Mouse (Mus musculus) adrenal gland, postnatal 36 days (tissue): ENCODE measurements around the gene Dlg1. TPM values are rescaled to one million over a fixed set of nuclear protein-coding genes. Genes with fewer than 3 reads are reported as not detected.
"Not testable (repeated sequence)": the region's sequence is repeated elsewhere in the genome, so short reads cannot be mapped to it uniquely, and the experiment has no call there.

Source experiments
- DNase-seq, 2 experiments: peaks; one replicate each; pipeline ENCODE4 v3.0.0; 2021; ENCODE audit warnings: mixed read lengths in 1 of 2
- total RNA-seq, 2 experiments: library from RNA; stranded (reverse); gene quantifications; 2 replicates each; pipeline ENCODE4 v1.2.3; 2021

The Dlg1 gene
- total RNA-seq, 2 experiments from 2014 or later, result 88.5 to 105 TPM

DNA sequence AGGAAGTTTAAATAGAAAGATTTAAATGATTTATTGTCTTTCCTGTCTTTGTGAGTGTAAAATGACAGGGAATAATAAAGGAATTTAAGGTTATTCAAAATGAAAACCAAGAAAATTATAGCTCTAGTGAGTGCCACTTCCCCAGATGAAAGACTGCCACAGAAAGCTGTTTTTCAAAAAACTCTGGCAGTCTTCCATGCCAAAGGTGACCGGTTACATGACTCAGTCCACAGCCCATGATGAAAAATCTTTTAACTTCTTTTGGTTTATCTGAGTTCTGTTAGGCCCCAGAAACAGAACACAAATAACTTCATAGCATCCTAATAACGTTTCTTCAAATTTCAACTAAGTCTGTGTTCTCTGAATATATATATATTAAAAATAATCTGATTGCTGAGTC lies 7.7 kb upstream of the Dlg1 start:
- peak; percentile 43 to 62 for DNase-seq

DNA sequence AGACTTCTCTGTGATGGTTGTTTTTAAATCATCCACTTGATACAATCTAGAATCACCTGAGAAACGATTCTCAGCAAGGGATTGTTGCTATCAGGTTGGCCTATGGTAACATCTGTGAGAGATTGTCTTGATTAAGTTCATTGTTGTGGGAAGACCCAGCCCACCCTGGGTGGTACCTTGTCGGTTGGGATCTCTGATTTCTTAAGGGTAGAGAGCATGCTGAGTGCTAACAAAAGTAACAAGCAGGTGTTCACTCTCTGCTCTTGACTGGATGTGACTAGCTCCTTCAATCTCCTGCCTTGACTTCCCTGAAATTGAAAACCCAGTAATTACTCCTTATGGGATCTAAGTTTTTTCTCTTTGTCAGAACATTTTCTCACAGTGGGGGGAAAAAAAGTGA lies 5.7 kb upstream of the Dlg1 start:
- DNase-seq, result no peak

DNA sequence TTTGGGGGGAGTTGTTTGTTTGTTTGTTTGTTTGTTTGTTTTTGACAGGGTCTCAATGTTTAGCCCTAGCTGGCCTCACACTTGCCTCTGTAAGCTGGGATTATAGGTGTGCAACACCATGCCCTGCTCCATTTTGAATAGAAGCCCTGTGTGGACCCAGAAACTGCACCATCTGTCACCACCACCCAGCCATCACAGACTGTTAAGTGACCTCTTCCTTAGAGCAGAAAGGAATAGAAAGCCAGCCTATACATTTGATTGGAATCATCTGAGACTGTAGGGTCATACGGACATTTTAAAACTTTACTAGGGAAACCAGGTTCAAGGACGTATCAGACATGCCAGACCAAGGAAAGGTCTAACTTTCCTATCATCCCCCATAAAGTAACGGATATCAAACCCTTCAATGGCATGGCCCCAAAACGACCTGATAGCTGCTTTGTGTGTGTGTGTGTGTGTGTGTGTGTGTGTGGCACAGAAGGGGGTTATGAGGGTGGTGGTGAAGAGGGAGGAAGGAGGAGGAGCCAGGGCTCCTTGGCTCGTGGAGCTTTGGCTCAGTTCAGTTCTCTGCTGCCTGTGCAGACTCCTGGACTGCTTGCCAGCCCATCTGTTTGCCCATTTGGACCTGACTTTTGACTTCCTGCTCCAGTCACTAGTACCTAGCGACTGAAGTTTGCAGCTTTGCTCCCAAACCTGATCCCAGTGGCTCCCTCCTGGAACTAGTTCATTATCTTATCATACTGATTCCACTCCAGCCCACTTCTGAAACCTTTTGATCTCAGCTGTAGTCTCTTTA lies 4.5 kb upstream of the Dlg1 start:
- no peak for DNase-seq

DNA sequence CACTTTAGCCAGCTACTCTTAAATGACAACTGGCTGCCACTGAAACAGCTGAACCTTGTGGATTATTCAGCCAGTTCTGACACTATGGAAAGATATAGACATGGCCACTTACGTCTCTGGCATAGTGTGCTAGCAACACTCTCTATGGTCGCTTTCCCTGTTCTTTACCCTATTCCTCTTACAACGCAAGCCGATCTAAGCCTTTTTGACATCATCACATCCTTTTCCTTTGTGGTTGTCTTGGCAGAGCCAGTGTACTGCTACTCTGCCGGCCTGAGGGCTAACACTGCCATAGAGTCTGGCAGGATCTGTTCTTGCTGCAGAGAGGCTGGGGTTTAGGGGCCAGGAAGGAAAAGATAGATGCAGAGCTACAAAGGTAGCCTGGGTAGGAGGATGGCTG lies 3.8 kb upstream of the Dlg1 start:
- DNase-seq, result no peak

DNA sequence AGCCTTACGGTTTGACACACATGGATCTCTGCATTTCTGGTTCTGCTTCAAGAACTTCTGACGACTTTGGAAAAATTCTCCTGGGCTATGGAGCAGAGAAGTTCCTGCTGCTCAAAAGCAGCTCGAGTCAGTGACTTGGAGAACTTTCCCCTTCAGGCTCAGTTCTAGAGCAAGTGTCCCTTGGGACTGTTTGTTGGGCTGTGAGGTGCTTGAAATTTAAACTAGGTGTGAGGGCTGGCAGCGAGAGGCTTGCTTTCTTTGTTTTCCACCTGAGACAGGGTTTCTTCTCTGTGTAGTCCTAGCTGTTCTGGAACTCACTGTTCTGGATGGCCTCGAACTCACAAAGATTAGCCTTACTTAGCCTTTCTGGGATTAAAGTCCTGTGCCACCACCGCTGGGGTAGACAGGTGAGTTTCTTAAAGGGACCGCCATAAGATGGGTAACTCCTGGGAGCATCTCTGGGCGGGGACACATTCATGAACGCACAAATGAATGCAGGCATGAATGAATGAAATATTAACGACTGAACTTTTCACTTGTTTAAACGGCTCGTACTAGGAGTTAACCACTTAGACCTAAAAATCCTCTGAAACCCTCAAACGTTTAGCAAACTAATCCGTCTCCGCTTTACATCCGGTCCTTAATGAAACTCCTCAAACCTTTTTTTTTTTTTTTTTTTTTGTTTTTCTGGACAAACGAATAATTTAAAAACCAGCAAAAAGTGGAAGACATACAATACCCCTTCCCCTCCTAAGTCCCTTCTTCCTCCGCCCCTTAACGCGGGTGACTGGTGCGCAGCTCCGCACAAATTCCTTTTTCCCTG lies 476 bp upstream of the Dlg1 start:
- DNase-seq, result no peak

DNA sequence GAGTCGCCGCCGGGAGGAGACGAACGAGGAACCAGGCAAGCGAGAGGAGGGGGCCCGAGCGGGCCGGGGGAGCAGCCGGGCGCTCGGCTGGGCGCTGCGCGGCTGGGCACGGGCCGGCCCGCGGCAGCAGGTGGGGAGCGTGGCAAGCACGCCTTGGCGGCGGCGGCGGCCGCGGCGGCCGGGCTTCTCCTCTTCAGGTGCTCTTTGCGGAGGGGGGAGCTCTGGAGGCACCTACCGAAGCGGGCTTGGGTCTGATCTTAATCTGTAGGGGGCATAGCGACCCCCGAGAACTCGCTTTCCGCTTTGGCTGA lies 999 bp downstream of the Dlg1 start:
- DNase-seq, result no peak

DNA sequence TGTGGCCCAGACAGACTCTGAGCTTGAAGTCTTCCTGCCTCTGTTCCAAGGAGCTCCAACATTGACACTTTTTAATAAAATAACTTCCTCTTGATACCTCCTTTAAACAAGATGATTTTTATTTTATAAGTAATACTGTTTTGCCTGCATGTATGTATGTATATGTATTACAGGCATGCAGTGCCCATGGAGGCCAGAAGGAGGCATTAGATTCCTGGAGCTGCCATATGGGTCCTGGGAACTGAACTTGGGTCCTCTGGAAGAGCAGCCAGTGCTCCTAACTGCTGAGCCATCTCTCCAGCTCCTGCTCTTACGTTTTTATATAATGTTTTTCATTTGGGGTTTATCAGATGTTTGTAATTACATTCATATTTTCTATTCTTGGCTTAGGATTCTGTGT lies 9.0 kb downstream of the Dlg1 start:
- no peak for DNase-seq

DNA sequence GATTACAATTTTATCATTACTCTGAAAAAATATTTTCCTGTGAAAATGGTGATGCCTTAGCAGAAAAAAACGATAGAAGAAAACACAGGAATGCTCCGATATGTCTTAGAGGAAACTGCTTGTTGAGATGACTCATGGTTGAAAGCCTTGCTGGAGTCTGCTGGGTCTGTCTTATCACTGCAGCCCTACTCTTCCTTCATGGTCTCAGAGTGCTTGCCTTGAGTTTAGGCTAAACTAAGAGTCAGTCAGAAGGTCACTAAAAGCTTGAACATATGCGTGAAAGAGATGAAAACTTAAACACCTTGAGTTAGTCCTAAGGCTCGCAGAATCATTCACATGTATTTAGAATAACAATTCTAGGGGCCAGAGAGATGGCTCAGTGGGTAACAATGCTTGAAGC lies 14.2 kb downstream of the Dlg1 start:
- no peak for DNase-seq

DNA sequence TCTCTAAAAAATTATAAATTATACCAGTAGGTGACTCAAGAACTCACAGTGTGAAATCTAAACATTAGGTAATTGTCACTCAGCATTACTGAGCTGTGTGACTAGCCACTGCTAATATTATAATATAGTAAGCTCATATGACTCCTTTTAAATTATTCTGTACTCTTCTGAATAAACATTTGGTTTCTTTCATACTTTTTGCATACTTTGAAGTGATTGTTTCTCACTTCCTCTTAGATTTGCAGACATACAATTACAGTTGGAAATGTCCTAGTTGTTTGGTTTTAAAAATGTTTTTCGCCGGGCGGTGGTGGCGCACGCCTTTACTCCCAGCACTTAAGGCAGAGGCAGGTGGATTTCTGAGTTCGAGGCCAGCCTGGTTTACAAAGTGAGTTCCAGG lies 19.0 kb downstream of the Dlg1 start:
- DNase-seq, result no peak

DNA sequence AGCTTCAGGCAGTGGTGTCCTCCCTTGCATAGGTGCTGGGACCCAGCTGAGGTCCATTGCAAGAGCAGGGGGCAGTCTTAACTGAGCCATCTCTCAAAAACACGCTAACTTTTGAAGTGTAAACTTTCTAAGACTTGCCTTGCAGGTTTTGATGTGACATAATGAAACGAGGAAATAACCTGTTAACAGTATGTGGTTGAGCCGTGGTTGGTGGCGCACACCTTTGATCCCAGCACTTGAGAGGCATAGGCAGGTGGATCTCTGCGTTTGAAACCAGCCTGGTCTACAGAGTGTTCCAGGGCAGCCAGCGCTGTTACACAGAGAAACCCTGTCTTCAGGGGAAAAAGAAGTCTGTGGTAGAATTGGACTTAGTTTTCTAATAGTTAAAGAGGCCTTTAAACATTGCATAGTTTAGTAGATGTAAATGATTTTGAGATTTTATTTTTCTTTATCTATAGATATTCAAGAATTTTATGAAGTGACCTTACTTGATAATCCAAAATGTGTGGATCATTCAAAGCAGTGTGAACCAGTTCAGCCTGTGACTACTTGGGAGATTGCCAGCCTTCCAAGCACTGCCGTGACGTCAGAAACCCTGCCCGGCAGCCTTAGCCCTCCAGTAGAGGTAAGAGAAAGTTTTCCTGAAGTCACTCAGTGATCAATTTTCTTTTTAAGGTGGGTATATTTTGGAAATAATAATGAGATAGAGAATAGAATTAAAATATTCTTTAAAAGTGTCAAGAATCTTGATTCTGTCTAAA lies 20.6 kb downstream of the Dlg1 start:
- DNase-seq, result peak; percentile 41 to 50

DNA sequence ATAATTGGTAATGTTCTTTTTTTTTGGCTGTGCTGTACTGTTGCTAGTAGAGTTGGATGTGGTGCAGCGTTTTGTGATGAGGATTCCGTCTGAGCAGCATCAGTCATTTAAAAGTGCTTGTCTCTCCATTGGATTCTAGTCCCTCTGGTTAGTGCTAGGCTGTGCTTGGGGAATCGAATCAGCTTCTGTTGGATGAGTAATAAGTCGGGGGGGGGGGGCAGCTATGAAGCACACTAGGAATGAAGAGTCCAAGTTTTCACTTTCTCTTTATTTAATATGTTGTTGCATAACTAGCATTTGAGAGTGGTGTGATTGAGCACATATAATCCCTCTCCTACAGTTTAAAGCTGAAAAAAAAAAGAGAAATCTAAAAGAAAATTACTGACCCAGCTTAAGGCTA lies 21.5 kb downstream of the Dlg1 start:
- no peak for DNase-seq

DNA sequence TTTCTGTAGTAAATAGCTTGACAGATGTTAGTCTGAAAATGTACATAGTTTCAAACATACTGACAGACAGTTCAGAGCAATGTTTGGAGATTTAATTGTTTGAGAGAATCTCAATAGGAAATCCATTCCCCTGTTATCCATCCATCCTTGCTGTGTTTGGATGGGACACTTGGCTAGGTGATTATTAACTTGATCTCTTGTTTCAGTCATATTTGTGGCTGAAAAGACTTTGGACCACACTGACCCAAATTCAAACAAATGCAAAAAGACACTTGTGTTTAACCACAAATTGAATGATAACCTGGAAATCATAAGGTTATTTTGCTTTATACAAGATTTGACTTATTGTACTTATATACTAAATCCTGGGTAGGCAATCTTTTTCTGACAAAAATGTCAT lies 24.5 kb downstream of the Dlg1 start:
- no peak for DNase-seq

DNA sequence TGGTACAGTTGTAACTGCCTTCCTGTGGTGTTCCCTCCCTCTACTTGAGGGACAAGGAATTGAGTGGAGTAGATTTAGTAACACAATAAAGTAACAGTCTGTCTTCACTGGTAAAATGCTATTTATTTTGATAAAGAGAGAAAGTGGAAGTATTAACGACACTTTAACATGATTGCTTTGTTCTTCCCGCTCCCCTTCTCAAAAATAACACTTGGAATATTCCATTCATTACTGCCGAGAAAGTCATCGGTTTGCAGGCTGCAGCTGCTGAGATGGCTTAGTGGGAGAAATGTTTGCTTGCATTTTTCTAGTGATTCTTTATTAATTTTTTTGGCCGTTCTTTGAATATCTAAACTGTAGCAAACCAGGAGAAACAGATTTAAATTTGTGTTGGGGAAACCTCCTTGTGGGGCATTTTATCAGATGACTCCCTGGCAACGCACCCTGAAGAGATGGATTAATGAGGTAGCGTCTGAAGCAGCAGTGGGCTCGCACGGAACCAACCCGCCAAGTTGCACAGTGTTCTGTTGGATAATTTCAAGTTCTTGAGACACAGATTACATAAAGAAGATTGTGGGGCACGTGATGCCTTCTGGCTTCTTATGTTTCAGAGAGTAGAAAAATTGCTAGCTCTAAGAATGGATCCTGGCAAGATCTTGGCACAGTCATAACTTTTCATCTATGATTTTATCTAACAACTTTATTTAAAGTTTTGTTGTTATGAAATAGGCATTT lies 32.2 kb downstream of the Dlg1 start:
- DNase-seq, result no peak

DNA sequence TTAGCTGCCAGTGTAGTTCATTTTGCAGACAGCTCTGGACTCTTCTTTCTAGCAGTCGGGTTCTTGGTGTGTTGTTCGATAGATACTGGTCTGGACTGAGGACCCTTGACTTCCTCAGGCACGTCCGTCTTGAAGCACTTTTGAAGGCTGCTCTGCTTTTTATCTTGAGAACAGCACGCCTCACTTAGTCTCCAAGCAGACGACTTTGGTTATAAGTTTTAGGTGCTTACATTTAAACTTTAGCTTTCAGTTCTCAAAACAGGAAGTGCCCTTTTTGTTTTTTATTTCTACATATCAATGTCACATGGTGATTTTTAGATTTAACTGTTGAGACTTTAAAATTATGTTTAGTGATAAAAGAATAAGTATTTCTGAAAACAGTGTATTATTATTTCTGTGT lies 33.1 kb downstream of the Dlg1 start:
- no peak for DNase-seq

DNA sequence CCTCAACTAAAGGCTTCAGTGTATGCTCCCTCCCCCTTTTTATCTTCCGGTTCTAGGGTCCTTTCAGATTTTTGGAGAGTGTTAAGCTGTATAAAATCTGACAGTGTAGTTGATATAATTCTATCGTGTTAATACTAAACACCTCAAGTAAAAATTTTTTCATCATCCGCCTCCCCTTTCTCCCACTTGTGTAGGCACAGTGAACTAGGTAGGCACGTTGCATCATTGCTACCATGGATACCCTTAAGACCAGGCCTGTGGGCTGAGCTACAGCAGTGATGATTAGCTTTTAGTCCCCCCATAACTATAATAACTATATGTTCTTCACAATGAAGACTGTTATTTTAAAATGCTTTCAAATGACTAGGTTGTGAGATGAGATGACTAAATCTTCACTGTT lies 34.1 kb downstream of the Dlg1 start:
- DNase-seq, result no peak

DNA sequence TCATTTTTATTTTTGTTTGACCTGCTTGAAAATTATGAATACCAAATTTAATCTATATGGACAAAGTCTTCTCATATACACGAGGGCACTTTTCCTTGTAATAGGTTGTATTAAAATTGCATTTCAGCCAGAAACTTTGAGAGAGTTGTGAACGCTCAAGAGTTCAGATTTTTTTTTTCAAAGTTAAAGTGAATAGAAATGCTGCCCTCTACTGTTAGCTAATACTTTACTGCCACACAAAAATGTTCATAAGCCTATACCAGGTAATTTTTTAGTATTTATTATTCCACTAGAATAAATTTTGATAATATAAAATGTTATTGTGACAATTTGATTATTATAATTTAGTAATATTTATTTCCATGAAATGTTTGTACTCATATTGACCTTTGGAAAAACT lies 42.0 kb downstream of the Dlg1 start:
- DNase-seq, result no peak

DNA sequence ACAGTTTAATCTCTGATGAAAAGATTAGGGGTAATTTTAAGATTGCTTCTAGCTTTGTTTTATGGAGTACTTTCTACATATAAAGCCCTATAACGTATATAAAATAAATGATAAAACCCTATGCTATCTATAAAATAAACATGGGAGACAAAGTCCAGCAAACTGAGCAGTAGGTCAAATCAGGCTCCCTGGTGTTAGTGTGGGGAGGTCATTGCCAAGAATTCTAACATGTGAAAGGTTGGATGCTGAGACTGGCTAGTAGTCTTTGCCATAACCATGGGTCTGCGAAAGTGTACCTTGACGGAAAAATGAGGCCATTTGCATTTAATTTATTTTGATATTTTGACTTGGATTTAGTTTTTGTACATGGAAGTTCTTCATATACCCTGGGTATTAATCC lies 42.7 kb downstream of the Dlg1 start:
- no peak for DNase-seq

DNA sequence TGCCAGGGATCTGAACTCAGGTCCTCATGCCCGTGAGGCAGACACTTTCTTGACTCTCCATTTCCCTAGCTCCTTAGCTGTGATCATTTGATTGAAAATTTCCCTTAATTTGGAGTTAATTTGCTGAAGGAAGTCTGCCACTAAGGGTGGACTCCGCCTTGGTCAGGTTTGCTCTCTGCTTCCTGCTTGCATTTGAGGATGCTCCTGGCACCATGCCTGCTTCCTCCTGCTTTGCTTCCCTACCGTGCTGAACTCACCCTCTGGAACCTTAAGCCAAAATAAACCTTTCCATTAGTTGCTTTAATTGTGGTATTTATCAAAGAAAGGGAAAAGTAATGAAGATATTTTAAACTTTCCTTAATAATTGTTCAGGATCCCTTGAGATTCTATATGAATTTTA lies 44.1 kb downstream of the Dlg1 start:
- DNase-seq, result no peak

DNA sequence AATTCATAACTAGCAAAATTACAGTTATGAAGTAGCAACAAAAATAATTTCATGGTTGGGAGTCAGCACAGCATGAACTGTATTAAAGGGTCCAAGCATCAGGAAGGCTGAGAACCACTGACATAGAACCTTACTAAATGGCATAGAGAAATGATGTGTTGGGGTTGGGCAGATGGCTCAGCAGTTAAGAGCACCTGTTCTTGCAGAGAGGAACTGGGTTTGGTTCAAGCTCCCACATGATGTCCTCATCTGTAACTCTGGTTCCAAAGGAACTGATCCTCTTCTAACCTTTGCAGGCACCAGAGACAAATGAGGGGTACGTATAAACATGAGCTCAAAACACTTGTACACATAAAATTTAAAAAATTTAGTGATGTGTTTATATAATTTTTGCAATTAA lies 59.7 kb downstream of the Dlg1 start:
- no peak for DNase-seq

DNA sequence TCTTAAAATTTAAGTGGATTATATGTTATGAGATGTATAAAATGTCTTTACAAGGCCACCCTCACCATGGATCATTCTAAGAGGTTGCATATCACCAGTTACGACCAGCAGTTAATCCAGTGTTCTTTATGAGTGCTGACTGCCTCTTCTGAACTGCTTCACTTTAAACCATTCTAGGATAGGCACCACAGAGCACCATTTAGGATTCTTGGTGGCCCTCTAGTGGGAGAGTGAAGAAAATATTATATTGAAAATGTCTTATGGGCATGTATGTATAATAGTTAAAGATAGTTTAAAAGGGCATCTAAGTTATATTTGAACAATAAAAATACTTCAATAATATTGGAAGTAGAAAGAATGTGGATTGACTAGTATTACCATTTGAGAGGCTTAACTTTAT lies 60.9 kb downstream of the Dlg1 start:
- DNase-seq, result no peak

DNA sequence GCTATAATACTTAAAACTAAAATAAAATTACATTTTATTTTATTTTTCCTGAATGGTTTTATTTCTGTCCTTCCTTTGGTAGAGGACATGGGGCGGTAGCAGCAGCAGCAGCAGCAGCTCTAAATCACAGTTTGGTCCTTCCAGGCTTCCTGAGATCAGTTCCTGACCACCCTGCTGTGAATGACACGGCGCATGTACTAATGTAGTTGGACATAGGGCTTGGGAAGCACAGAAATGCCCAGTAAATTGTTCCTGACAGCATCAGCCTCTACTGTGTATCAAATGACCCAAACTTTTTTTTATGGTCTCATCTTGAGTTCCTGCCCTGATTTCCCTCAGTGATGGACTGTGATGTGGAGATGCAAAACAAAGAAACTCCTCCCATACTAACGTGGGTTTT lies 61.6 kb downstream of the Dlg1 start:
- no peak for DNase-seq

DNA sequence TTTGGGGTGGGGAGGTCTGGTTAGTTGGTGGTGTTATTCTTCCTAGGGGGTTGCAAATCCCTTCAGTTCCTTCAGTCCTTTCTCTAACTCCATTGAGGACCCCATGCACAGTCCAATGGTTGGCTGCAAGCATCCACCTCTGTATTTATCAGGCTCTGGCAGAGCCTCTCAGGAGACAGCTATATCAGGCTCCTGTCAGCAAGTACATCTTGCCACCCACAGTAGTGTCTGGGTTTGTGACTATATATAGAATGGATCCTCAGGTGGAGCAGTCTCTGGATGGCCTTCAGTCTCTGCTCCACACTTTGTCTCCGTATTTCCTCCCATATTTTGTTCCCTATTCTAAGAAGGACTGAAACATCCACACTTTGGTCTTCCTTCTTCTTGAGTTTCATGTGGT lies 67.7 kb downstream of the Dlg1 start:
- DNase-seq, result not testable (repeated sequence)

DNA sequence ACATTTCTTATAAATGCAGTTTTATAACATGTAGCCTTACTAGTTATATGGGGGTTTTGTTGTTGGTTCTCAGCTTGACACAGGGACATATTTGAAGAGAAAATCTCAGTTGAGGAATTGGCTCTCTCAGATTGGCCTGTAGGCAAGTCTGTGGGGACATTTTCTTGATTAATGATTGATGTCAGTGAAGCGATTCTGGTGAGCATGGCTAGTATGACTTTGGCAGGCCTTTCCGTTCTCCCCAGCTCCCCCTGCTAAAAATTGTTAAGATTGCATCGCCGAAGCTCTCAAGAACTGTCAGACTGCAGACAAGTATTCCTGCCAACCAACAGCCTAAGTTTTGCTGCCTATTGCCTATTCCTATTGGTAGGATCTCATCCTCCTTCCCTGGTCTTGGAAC lies 73.8 kb downstream of the Dlg1 start:
- no peak for DNase-seq
